Mouse (Mus musculus): Measurements from ENCODE around the gene Gpc6.

Gpc6 gene

GRCm38 (mm10) chr14:116947939-116948591 is 22.9 kb downstream of the Gpc6 start:
- no peak for DNase-seq (ENCODE audit: low spot score)

GRCm38 (mm10) chr14:116957154-116957553 is 32.0 kb downstream of the Gpc6 start:
- no peak for DNase-seq (ENCODE audit: low spot score)

- no peak for DNase-seq (ENCODE audit: low spot score)
These were observed 39.7 kb downstream of the Gpc6 start for GRCm38 (mm10) chr14:116964837-116965236.

- no peak for DNase-seq (ENCODE audit: low spot score)
These were observed 49.6 kb downstream of the Gpc6 start for GRCm38 (mm10) chr14:116974708-116975107.

- no peak for DNase-seq (ENCODE audit: low spot score)
These were observed 50.1 kb downstream of the Gpc6 start for GRCm38 (mm10) chr14:116975224-116975623.

GRCm38 (mm10) chr14:116977259-116977658 is 52.1 kb downstream of the Gpc6 start:
- no peak for DNase-seq (ENCODE audit: low spot score)

GRCm38 (mm10) chr14:116979714-116980382 is 54.7 kb downstream of the Gpc6 start:
- DNase-seq (ENCODE audit: low spot score) = no peak

- no peak for DNase-seq (ENCODE audit: low spot score)
These were observed 56.6 kb downstream of the Gpc6 start for GRCm38 (mm10) chr14:116981711-116982110.

- no peak for DNase-seq (ENCODE audit: low spot score)
These were observed 62.2 kb downstream of the Gpc6 start for GRCm38 (mm10) chr14:116987341-116987740.

GRCm38 (mm10) chr14:117000376-117000775 is 75.3 kb downstream of the Gpc6 start:
- no peak for DNase-seq (ENCODE audit: low spot score)

GRCm38 (mm10) chr14:117002313-117002712 is 77.2 kb downstream of the Gpc6 start:
- DNase-seq (ENCODE audit: low spot score) = no peak

- no peak for DNase-seq (ENCODE audit: low spot score)
These were observed 83.7 kb downstream of the Gpc6 start for GRCm38 (mm10) chr14:117008781-117009180.

GRCm38 (mm10) chr14:117012969-117013368 is 87.9 kb downstream of the Gpc6 start:
- no peak for DNase-seq (ENCODE audit: low spot score)

GRCm38 (mm10) chr14:117013554-117014117 is 88.5 kb downstream of the Gpc6 start:
- no peak for DNase-seq (ENCODE audit: low spot score)

GRCm38 (mm10) chr14:117015333-117015922 is 90.3 kb downstream of the Gpc6 start:
- no peak for DNase-seq (ENCODE audit: low spot score)

GRCm38 (mm10) chr14:117022180-117022799 is 97.2 kb downstream of the Gpc6 start:
- no peak for DNase-seq (ENCODE audit: low spot score)

GRCm38 (mm10) chr14:117034146-117034545 is 109.0 kb downstream of the Gpc6 start:
- no peak for DNase-seq (ENCODE audit: low spot score)

- no peak for DNase-seq (ENCODE audit: low spot score)
These were observed 115.9 kb downstream of the Gpc6 start for GRCm38 (mm10) chr14:117041017-117041416.

GRCm38 (mm10) chr14:117048951-117049350 is 123.8 kb downstream of the Gpc6 start:
- DNase-seq (ENCODE audit: low spot score) = no peak

GRCm38 (mm10) chr14:117050877-117051276 is 125.8 kb downstream of the Gpc6 start:
- DNase-seq (ENCODE audit: low spot score) = no peak

- DNase-seq (ENCODE audit: low spot score) = no peak
These were observed 128.2 kb downstream of the Gpc6 start for GRCm38 (mm10) chr14:117053361-117053760.

GRCm38 (mm10) chr14:117055134-117055533 is 130.0 kb downstream of the Gpc6 start:
- DNase-seq (ENCODE audit: low spot score) = no peak

GRCm38 (mm10) chr14:117061078-117061477 is 136.0 kb downstream of the Gpc6 start:
- no peak for DNase-seq (ENCODE audit: low spot score)
